Mouse (Mus musculus) intestine, embryonic 14.5 days (tissue): ENCODE measurements around the gene Tpra1. TPM values are rescaled to one million over a fixed set of nuclear protein-coding genes. Genes with fewer than 3 reads are reported as not detected.

Experiments used
- ATAC-seq: fragments of 200-750 bp; cut with Nextera tagmentation; replicated peaks from 2 replicates; pipeline ENCODE4 v1.8.0; 2017; ENCODE audit warnings: low read depth, moderate number of reproducible peaks, moderate TSS enrichment, moderate library complexity; ENCODE audit not compliant: low FRiP score, low TSS enrichment
- DNase-seq: peaks from one replicate; pipeline ENCODE4 v3.0.0-alpha.2; 2018; ENCODE audit warnings: low spot score
- H3K27ac ChIP-seq: fragments of 300-500 bp; sonication (generic); 2 replicates; pipeline ENCODE4 v1.5.1; 2014; ENCODE audit warnings: low read depth, mild to moderate bottlenecking, control low read depth
- H3K27me3 ChIP-seq: fragments of 300-500 bp; sonication (generic); replicated peaks from 2 replicates; pipeline ENCODE4 v1.6.1; 2014; ENCODE audit warnings: low read length, control low read depth; ENCODE audit not compliant: control insufficient read depth, insufficient read depth
- H3K36me3 ChIP-seq: fragments of 300-500 bp; sonication (generic); 2 replicates; pipeline ENCODE4 v1.6.1; 2014; ENCODE audit warnings: low read length, control low read depth; ENCODE audit not compliant: control insufficient read depth, insufficient read depth
- H3K4me1 ChIP-seq: fragments of 300-500 bp; sonication (generic); replicated peaks from 2 replicates; pipeline ENCODE4 v1.6.1; 2014; ENCODE audit warnings: low read length, control low read depth, mixed read lengths; ENCODE audit not compliant: control insufficient read depth, insufficient read depth
- H3K4me2 ChIP-seq: fragments of 300-500 bp; sonication (generic); 2 replicates; pipeline ENCODE4 v1.6.1; 2014; ENCODE audit warnings: low read length
- H3K4me3 ChIP-seq: fragments of 300-500 bp; sonication (generic); 2 replicates; pipeline ENCODE4 v1.5.1; 2014; ENCODE audit warnings: low read depth, low read length, control low read depth, mixed read lengths
- H3K9ac ChIP-seq: fragments of 300-500 bp; sonication (generic); 2 replicates; pipeline ENCODE4 v1.6.1; 2014; ENCODE audit warnings: mild to moderate bottlenecking, low read length
- H3K9me3 ChIP-seq: fragments of 300-500 bp; sonication (generic); 2 replicates; pipeline ENCODE4 v1.6.1; 2016; ENCODE audit warnings: low read length, control low read depth; ENCODE audit not compliant: control insufficient read depth
- WGBS: fragments of 180-500 bp; shearing (Covaris S2); extraction: QIAGEN DNeasy Blood & Tissue Kit; methylation state at CpG from one replicate; pipeline ENCODE4 v1.1.7; 2014; 5-methylcytosine and 5-hydroxymethylcytosine counted together
- polyA plus RNA-seq: library from polyadenylated mRNA; unstranded; fragments of >200 nt; fragmentation: Nextera tagmentation; extraction: Ambion mirVana; gene quantifications from 2 replicates; pipeline ENCODE4 v1.2.1, GENCODE M21; 2014

The Tpra1 gene
- polyA plus RNA-seq, 1 experiment from 2014 or later: 59.6 TPM

- Histone ChIP-seq H3K27me3 (0 out of 2 replicates have a peak, but pooled peaks cover 3% of the 10 kb centered on the region), H3K4me1 (peaks cover 14% of the 10 kb centered on the region), H3K9ac (no peak overlapping the region), H3K9me3 (no peaks in the 10 kb centered on the region), H3K4me3 (no peak overlapping the region), H3K36me3 (peaks cover 5% of the 10 kb centered on the region; the same call in 1 of the 2 replicates), H3K4me2 (no peak overlapping the region), H3K27ac (no peak overlapping the region)
- DNase-seq: no peak
- ATAC-seq: no peak
- 88% methylated on average over 7 of the region's 7 CpGs for WGBS
These were observed 32.6 kb upstream of the Tpra1 start for GRCm38 (mm10) chr6:88869459-88869858.

DNA sequence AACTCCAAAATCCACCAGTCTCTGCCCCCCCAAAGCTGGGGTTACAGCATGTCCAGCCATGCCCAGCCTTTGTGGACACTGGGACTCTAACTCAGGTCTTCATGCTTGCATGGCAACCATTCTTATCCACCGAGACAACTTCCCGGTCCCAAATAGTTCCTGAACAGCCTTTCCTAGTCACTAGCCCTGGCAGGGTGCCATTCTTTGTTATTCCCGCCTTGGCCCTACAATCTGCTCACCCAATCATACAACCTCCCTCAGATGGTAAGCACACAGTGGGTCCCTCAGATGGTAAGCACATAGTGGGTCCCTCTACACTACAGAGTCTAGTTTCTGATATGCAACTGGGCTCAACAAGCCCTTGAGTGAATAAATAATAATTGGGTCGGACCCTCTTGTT is 31.5 kb upstream of the Tpra1 start:
- no peak overlapping the region for H3K4me2 ChIP-seq
- no peak for DNase-seq
- peaks cover 16% of the 10 kb centered on the region for H3K4me1 ChIP-seq
- H3K27me3 ChIP-seq: 0 out of 2 replicates have a peak, but pooled peaks cover 6% of the 10 kb centered on the region
- H3K4me3 ChIP-seq: no peak overlapping the region
- H3K9ac ChIP-seq: no peak overlapping the region
- ATAC-seq: no peak
- 65% methylated on average over 4 of the region's 4 CpGs for WGBS
- H3K27ac ChIP-seq: peak overlapping the region; percentile 47; the same call in 1 of the 2 replicates
- no peaks in the 10 kb centered on the region for H3K36me3 ChIP-seq
- H3K9me3 ChIP-seq: no peaks in the 10 kb centered on the region

- H3K9ac ChIP-seq: no peak overlapping the region
- H3K36me3 ChIP-seq: no peaks in the 10 kb centered on the region
- DNase-seq: peak; percentile 62
- H3K4me2 ChIP-seq: peak overlapping the region; percentile 28
- H3K27me3 ChIP-seq: 0 out of 2 replicates have a peak, but pooled peaks cover 7% of the 10 kb centered on the region
- H3K9me3 ChIP-seq: no peaks in the 10 kb centered on the region
- 26% methylated on average over 8 of the region's 8 CpGs for WGBS
- H3K27ac ChIP-seq: peak overlapping the region; percentile 47; the same call in 1 of the 2 replicates
- H3K4me1 ChIP-seq: peaks cover 16% of the 10 kb centered on the region
- no peak overlapping the region for H3K4me3 ChIP-seq
- no peak for ATAC-seq
These were observed 30.5 kb upstream of the Tpra1 start for GRCm38 (mm10) chr6:88871546-88871945.

DNA sequence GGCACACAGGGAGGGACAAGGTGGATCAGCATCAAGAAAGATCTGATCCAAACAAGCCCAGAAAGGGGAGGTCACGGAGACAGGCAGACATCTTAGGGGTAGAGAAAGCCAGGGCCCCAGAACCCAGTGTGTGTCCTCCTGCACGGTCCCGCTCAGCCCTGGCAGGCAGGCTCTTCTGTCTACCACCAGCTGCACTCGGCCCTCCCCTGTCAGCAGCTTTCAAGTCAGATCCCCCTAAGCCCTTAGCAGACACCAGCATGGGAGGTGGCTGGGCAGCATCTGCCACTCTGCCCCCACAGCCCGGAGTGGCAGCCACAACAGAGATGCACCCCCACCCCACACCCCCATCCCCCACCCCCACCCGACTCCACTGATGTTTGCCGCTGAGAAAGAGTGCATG is 29.2 kb upstream of the Tpra1 start:
- Histone ChIP-seq H3K27ac (no peak overlapping the region), H3K9ac (no peak overlapping the region), H3K9me3 (no peaks in the 10 kb centered on the region), H3K4me3 (0 out of 2 replicates have a peak overlapping the region, but pooled peaks have one; percentile 11), H3K4me2 (peak overlapping the region; percentile 96; the same call in 1 of the 2 replicates), H3K4me1 (peaks cover 16% of the 10 kb centered on the region), H3K27me3 (0 out of 2 replicates have a peak, but pooled peaks cover 7% of the 10 kb centered on the region), H3K36me3 (no peaks in the 10 kb centered on the region)
- 42% methylated on average over 5 of the region's 7 CpGs for WGBS
- DNase-seq (no peak), ATAC-seq (no peak)

GRCm38 (mm10) chr6:88873965-88874867 is 27.8 kb upstream of the Tpra1 start:
- Histone ChIP-seq H3K9me3 (no peaks in the 10 kb centered on the region), H3K4me2 (peak overlapping the region; percentile 96), H3K4me1 (peaks cover 16% of the 10 kb centered on the region), H3K36me3 (no peaks in the 10 kb centered on the region), H3K27me3 (0 out of 2 replicates have a peak, but pooled peaks cover 7% of the 10 kb centered on the region), H3K9ac (peak overlapping the region; percentile 74), H3K4me3 (peak overlapping the region; percentile 72), H3K27ac (peak overlapping the region; percentile 33; the same call in 1 of the 2 replicates)
- ATAC-seq (peak; percentile 56), DNase-seq (peak; percentile 75)
- WGBS: 2% methylated on average over 74 of the region's 74 CpGs

GRCm38 (mm10) chr6:88874868-88875508 is 27.1 kb upstream of the Tpra1 start, which contains the start of gene Podxl2:
Podxl2 (minus strand) TSS chr6:88875044.
- Histone ChIP-seq H3K9ac (peak within 1 kb of the TSS; percentile 74), H3K4me1 (peaks cover 16% of the 10 kb centered on the region), H3K4me2 (peak within 1 kb of the TSS; percentile 96), H3K4me3 (peak within 1 kb of the TSS; percentile 72), H3K9me3 (no peaks in the 10 kb centered on the region), H3K27me3 (0 out of 2 replicates have a peak, but pooled peaks cover 7% of the 10 kb centered on the region), H3K27ac (peak within 1 kb of the TSS; percentile 33; the same call in 1 of the 2 replicates), H3K36me3 (no peaks in the 10 kb centered on the region)
- DNase-seq: peak; percentile 86
- ATAC-seq: peak; percentile 75
- WGBS: 6% methylated on average over 44 of the region's 63 CpGs

GRCm38 (mm10) chr6:88879471-88879870 is 22.6 kb upstream of the Tpra1 start:
- 64% methylated on average over 4 of the region's 4 CpGs for WGBS

GRCm38 (mm10) chr6:88881334-88881733 is 20.7 kb upstream of the Tpra1 start:
- Histone ChIP-seq H3K27ac (no peak overlapping the region), H3K9ac (no peak overlapping the region), H3K27me3 (no peaks in the 10 kb centered on the region), H3K4me3 (no peak overlapping the region), H3K4me1 (no peaks in the 10 kb centered on the region), H3K36me3 (peaks cover 51% of the 10 kb centered on the region), H3K4me2 (no peak overlapping the region), H3K9me3 (no peaks in the 10 kb centered on the region)
- DNase-seq: no peak
- no peak for ATAC-seq
- 86% methylated on average over 7 of the region's 7 CpGs for WGBS

More at GRCm38 (mm10) chr6:88879471-88879870, 22.6 kb upstream of the Tpra1 start:
- Histone ChIP-seq H3K4me3 (no peak overlapping the region), H3K4me1 (0 out of 2 replicates have a peak, but pooled peaks cover 2% of the 10 kb centered on the region), H3K9ac (no peak overlapping the region), H3K9me3 (no peaks in the 10 kb centered on the region), H3K27ac (no peak overlapping the region), H3K4me2 (no peak overlapping the region), H3K27me3 (0 out of 2 replicates have a peak, but pooled peaks cover 3% of the 10 kb centered on the region), H3K36me3 (peaks cover 33% of the 10 kb centered on the region)
- ATAC-seq (no peak), DNase-seq (no peak)
